Mouse (Mus musculus) megakaryocyte, embryonic 14.5 days (primary cell): ENCODE data around the gene Myt1l. TPM values are rescaled to one million over a fixed set of nuclear protein-coding genes. Genes with fewer than 3 reads are reported as not detected.

ENCODE experiments used
- H3K27me3 ChIP-seq: replicated peaks from 2 replicates; pipeline ENCODE3; 2012; ENCODE audit warnings: inconsistent platforms
- H3K36me3 ChIP-seq: replicated peaks from 2 replicates; pipeline ENCODE3; 2012; ENCODE audit warnings: low read length, inconsistent platforms, mixed read lengths
- H3K4me1 ChIP-seq: 2 replicates; pipeline ENCODE4 v1.6.1; 2012; ENCODE audit warnings: inconsistent platforms
- H3K4me3 ChIP-seq: replicated peaks from 2 replicates; pipeline ENCODE3; 2012; ENCODE audit warnings: moderate library complexity, mild to moderate bottlenecking, inconsistent platforms
- H3K9me3 ChIP-seq: 2 replicates; pipeline ENCODE4 v1.6.1; 2012; ENCODE audit warnings: inconsistent platforms
- FLI1 ChIP-seq: IDR thresholded peaks from 2 replicates; pipeline ENCODE4 v1.6.1; 2012; ENCODE audit warnings: low read length, inconsistent platforms, mixed read lengths
- GATA1 ChIP-seq: IDR thresholded peaks from 3 replicates; pipeline ENCODE4 v1.6.1; 2012; ENCODE audit warnings: mixed read lengths, low read length, inconsistent platforms, borderline replicate concordance
- polyA plus RNA-seq: library from polyadenylated mRNA; stranded (reverse); fragments of >175 nt; gene quantifications from 2 replicates; pipeline ENCODE4 v1.2.3, GENCODE M21; 2012; ENCODE audit warnings: low replicate concordance; ENCODE audit not compliant: insufficient read depth

The Myt1l gene
- polyA plus RNA-seq, 1 experiment, result 0.23 TPM

DNA sequence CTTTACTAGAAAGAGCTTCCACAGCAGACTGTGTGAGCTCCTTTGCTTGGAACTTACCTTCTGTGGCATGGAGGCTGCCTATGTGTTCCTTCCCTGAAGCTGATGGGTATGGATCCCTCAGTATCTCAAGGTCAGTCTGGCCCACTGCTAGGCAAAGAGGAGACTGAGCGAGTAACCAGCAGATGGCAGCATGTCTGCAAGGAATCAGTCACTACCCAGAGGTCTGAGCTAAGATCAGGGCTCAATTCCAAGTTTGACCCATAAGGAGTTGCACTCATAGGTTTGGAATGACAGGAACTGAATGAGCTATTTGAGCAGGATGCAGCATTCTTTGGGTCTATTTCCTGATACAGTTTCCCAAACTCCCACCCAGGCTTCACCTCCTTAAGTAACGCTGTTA lies 378.9 kb downstream of the Myt1l start:
- no peak overlapping the region for H3K4me3 ChIP-seq
- no peaks in the 10 kb centered on the region for H3K27me3 ChIP-seq
- H3K36me3 ChIP-seq, result no peaks in the 10 kb centered on the region
- H3K4me1 ChIP-seq, result no peaks in the 10 kb centered on the region
- H3K9me3 ChIP-seq, result no peaks in the 10 kb centered on the region
- no peak for TF ChIP-seq FLI1
- TF ChIP-seq GATA1, result no peak

DNA sequence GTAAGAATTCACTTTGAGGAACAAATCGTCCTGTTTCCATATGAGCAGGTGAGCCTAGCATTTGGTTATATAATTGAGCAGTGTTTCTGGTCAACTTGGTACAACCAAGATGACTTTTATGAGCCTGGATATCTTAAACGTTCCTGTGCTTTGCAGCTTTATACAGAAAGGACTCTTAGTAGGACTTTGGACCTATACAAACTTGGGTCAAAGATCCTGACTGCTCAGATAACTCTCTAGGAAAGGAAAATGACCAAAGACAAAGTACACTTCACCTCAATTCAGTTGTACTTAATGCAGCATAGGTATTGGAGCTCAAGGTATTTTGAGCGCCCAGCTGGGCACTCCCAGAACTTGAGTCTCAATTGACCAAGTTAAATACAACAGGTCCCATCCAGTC lies 388.0 kb downstream of the Myt1l start:
- TF ChIP-seq GATA1, result no peak
- no peak for TF ChIP-seq FLI1
- peaks cover 31% of the 10 kb centered on the region for H3K9me3 ChIP-seq
- H3K4me3 ChIP-seq, result no peak overlapping the region
- no peaks in the 10 kb centered on the region for H3K4me1 ChIP-seq
- no peaks in the 10 kb centered on the region for H3K27me3 ChIP-seq
- H3K36me3 ChIP-seq, result no peaks in the 10 kb centered on the region

- peaks cover 33% of the 10 kb centered on the region for H3K9me3 ChIP-seq
- no peaks in the 10 kb centered on the region for H3K27me3 ChIP-seq
- H3K36me3 ChIP-seq, result no peaks in the 10 kb centered on the region
- H3K4me3 ChIP-seq, result no peak overlapping the region
- no peaks in the 10 kb centered on the region for H3K4me1 ChIP-seq
- TF ChIP-seq GATA1 (no peak), FLI1 (no peak)
Measured at GRCm38 (mm10) chr12:29916807-29917206, 388.6 kb downstream of the Myt1l start.

GRCm38 (mm10) chr12:29920298-29920697 lies 392.1 kb downstream of the Myt1l start:
- H3K4me1 ChIP-seq, result no peaks in the 10 kb centered on the region
- TF ChIP-seq GATA1 (no peak), FLI1 (no peak)
- no peak overlapping the region for H3K4me3 ChIP-seq
- H3K36me3 ChIP-seq, result no peaks in the 10 kb centered on the region
- peaks cover 31% of the 10 kb centered on the region for H3K9me3 ChIP-seq
- H3K27me3 ChIP-seq, result no peaks in the 10 kb centered on the region

GRCm38 (mm10) chr12:29921481-29921880 lies 393.3 kb downstream of the Myt1l start:
- H3K4me3 ChIP-seq, result no peak overlapping the region

DNA sequence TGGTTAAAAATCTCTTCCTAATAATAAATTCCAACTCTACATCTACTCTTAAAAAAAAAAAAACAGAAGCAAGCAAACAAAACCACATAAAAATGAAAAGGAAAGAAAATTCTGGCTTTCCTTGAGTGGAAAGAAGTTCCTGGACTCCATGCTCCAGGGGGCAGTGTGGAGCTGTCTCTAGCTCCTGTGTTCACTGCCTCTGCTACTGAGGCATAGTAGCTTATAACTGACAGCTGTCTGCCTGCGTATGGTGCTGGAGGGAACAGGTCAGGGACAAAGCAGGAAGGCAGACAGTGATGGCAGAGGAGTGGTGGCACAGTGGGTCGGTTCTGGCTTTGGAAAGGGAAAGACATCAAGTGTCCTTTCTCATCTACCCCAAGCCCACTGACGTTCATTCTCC lies 398.7 kb downstream of the Myt1l start:
- Histone ChIP-seq H3K36me3 (no peaks in the 10 kb centered on the region), H3K4me3 (no peak overlapping the region), H3K27me3 (no peaks in the 10 kb centered on the region), H3K9me3 (0 out of 2 replicates have a peak, but pooled peaks cover 4% of the 10 kb centered on the region), H3K4me1 (no peaks in the 10 kb centered on the region)
- TF ChIP-seq FLI1 (no peak), GATA1 (no peak)

More at GRCm38 (mm10) chr12:29921481-29921880, 393.3 kb downstream of the Myt1l start:
- peaks cover 31% of the 10 kb centered on the region for H3K9me3 ChIP-seq
- H3K4me1 ChIP-seq, result no peaks in the 10 kb centered on the region
- no peaks in the 10 kb centered on the region for H3K36me3 ChIP-seq
- no peak for TF ChIP-seq GATA1
- no peak for TF ChIP-seq FLI1
- no peaks in the 10 kb centered on the region for H3K27me3 ChIP-seq

GRCm38 (mm10) chr12:29930591-29930990 lies 402.4 kb downstream of the Myt1l start:
- no peak for TF ChIP-seq GATA1
- no peak for TF ChIP-seq FLI1
- H3K9me3 ChIP-seq, result no peaks in the 10 kb centered on the region
- H3K4me1 ChIP-seq, result no peaks in the 10 kb centered on the region
- H3K4me3 ChIP-seq, result no peak overlapping the region
- no peaks in the 10 kb centered on the region for H3K27me3 ChIP-seq
- no peaks in the 10 kb centered on the region for H3K36me3 ChIP-seq

DNA sequence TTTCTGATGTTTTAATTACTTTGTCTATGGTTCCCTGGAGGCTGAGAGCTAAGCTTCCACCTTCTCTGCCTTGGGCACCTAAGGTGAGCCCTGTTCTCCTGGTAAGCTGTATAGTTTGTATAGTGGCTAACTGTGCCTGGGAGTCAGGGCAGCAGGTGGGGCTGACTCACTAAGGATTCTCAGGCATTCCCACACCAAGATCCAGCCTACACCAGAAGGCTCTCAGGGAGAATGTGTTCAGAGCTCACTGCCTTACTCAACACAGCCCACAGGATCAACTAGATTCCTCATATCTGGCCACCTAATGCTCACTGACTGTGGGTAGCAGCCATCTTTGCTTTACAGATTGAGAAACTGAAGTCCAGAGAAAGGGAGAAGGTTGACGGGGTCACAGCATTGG lies 404.8 kb downstream of the Myt1l start:
- no peaks in the 10 kb centered on the region for H3K36me3 ChIP-seq
- no peaks in the 10 kb centered on the region for H3K9me3 ChIP-seq
- TF ChIP-seq GATA1, result no peak
- TF ChIP-seq FLI1, result no peak
- H3K4me1 ChIP-seq, result no peaks in the 10 kb centered on the region
- peaks cover 6% of the 10 kb centered on the region for H3K27me3 ChIP-seq
- H3K4me3 ChIP-seq, result no peak overlapping the region

- H3K4me1 ChIP-seq, result no peaks in the 10 kb centered on the region
- no peak for TF ChIP-seq FLI1
- TF ChIP-seq GATA1, result no peak
- no peak overlapping the region for H3K4me3 ChIP-seq
- H3K9me3 ChIP-seq, result no peaks in the 10 kb centered on the region
- H3K27me3 ChIP-seq, result peaks cover 11% of the 10 kb centered on the region
- H3K36me3 ChIP-seq, result no peaks in the 10 kb centered on the region
Measured at GRCm38 (mm10) chr12:29933501-29933900, 405.3 kb downstream of the Myt1l start.

DNA sequence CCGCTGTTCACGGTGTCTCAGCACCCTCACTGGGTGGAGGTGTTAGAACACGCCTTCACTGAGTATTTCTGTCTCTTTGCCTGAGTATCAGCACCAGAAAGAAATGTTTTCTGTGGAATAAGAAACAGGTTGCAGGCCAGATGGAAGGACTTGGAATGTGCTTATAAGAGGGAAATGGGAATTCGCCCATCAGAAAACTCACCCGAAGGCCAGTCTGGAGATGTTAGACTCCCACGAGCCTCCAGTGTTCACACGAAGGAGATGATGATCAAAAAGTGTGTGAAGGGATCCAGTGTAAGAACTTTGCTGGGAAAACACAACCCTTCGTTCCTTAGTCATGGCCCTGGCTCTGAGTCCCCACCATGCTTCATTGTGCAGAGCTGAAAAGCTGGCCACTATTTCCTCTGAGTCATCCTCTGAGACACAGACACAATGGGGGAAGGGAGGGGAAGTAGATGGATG lies 406.0 kb downstream of the Myt1l start:
- H3K36me3 ChIP-seq, result no peaks in the 10 kb centered on the region
- peaks cover 14% of the 10 kb centered on the region for H3K27me3 ChIP-seq
- H3K9me3 ChIP-seq, result no peaks in the 10 kb centered on the region
- no peaks in the 10 kb centered on the region for H3K4me1 ChIP-seq
- H3K4me3 ChIP-seq, result no peak overlapping the region
- TF ChIP-seq FLI1 (no peak), GATA1 (no peak)

DNA sequence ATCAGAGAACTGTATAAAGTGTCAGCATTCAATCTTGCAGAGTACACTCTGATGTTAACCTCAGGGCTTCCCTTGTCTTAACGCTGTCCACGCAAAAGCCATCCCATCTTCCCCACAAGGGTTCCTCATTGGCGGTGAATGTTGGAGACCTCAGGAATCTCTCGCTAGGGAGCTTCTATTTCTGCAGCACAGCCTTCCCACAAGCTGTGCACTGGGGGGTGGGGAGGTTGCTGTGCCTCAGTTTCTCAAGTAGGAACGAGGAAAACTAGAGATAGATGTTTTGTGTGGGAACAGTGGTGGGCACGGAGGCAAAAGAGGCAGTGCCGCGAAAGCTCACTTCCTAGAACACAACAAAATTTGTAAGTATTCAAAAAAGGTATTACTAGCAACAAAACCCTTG lies 409.1 kb downstream of the Myt1l start, which contains the start of gene Pxdn:
Gene Pxdn, plus strand, starts transcription at position 301 of the 400 bp plus-strand sequence.
- Histone ChIP-seq H3K36me3 (no peaks in the 10 kb centered on the region), H3K4me1 (no peaks in the 10 kb centered on the region), H3K9me3 (peaks cover 4% of the 10 kb centered on the region; the same call in 1 of the 2 replicates), H3K4me3 (peak within 1 kb of the TSS; percentile 14), H3K27me3 (peaks cover 14% of the 10 kb centered on the region)
- no peak for TF ChIP-seq FLI1
